ENCODE assay signal across 8 mouse cellular contexts in genomic region chr4:130662979-130663725, GRCm38 (mm10). TPM values are rescaled to one million over a fixed set of nuclear protein-coding genes. Genes with fewer than 3 reads are reported as not detected.
DNase-seq lines count a peak whose midpoint lies in the region; ATAC-seq and TF ChIP-seq lines count a peak whose summit lies in the region.

Gene Pum1, plus strand, starts transcription at chr4:130663321.

- peaks cover 25% of the 10 kb centered on the region for H3K36me3 ChIP-seq in forebrain, embryonic 10.5 days (replicated peaks)
- H3K36me3 ChIP-seq in heart, embryonic 15.5 days = no peaks in the 10 kb centered on the region
- peaks cover 9% of the 10 kb centered on the region; the same call in 1 of the 2 replicates for H3K36me3 ChIP-seq in liver, embryonic 14.5 days (replicated peaks; ENCODE audit: control insufficient read depth, insufficient read depth, low read depth)
- H3K36me3 ChIP-seq in neural tube, embryonic 11.5 days (ENCODE audit: control insufficient read depth, insufficient read depth, low read length) = no peaks in the 10 kb centered on the region
- H3K36me3 ChIP-seq in stomach, postnatal 0 days (ENCODE audit: control insufficient read depth, insufficient read depth, low read length) = no peaks in the 10 kb centered on the region

- ATAC-seq in CD4-positive, CD25-positive, alpha-beta regulatory T cell, adult 4 months = peak; percentile 82
- ATAC-seq in heart, embryonic 15.5 days (replicated peaks; ENCODE audit: insufficient number of reproducible peaks, insufficient read depth, low FRiP score, low read depth) = peak; percentile 93
- peak; percentile 93 for ATAC-seq in liver, embryonic 14.5 days (ENCODE audit: insufficient read depth)
- peak; percentile 95 for ATAC-seq in neural tube, embryonic 11.5 days (ENCODE audit: insufficient read depth, low FRiP score, low TSS enrichment)
- ATAC-seq in stomach, postnatal 0 days (ENCODE audit: low FRiP score, low TSS enrichment) = peak; percentile 92

- DNase-seq in c-Kit-negative CD71-positive TER-119-positive erythroid progenitor cells, embryonic 14.5 days (ENCODE audit: low read depth, low spot score) = peak; percentile 92
- DNase-seq in forebrain, embryonic 10.5 days (ENCODE audit: extremely low spot score, low spot score) = peak; percentile 93
- DNase-seq in kidney, postnatal 25 days = peak; percentile 95 to 98
- peak; percentile 93 to 95 (median 95) for DNase-seq in liver, embryonic 14.5 days (ENCODE audit: low read depth in 3 of 3, low spot score in 3 of 3)
- DNase-seq in neural tube, embryonic 11.5 days (ENCODE audit: low spot score) = peak; percentile 96
- peak; percentile 95 for DNase-seq in stomach, postnatal 0 days (ENCODE audit: low spot score)

- no peak for TF ChIP-seq EP300 in liver, embryonic 14.5 days (IDR thresholded peaks at IDR 0.05; ENCODE audit: low read depth)
- no peak for TF ChIP-seq EP300 in stomach, postnatal 0 days (optimal IDR thresholded peaks at IDR 0.05)

- peak within 1 kb of the TSS; percentile 93 for H3K4me3 ChIP-seq in forebrain, embryonic 10.5 days
- peak within 1 kb of the TSS; percentile 93 for H3K4me3 ChIP-seq in heart, embryonic 15.5 days
- peak within 1 kb of the TSS; percentile 69 to 100 for H3K4me3 ChIP-seq in liver, embryonic 14.5 days (ENCODE audit: insufficient read depth in 1 of 2, low read depth in 2 of 2, low read length in 2 of 2)
- H3K4me3 ChIP-seq in neural tube, embryonic 11.5 days (ENCODE audit: low read depth, low read length) = peak within 1 kb of the TSS; percentile 93
- H3K4me3 ChIP-seq in stomach, postnatal 0 days (ENCODE audit: low read depth, low read length) = peak within 1 kb of the TSS; percentile 81

- no peak for TF ChIP-seq CTCF in liver, embryonic 14.5 days (IDR thresholded peaks at IDR 0.05; ENCODE audit: low read depth)
- no peak for TF ChIP-seq CTCF in stomach, postnatal 0 days (IDR thresholded peaks at IDR 0.05; ENCODE audit: low read depth)

- WGBS in forebrain, embryonic 10.5 days = 0% methylated on average over 89 of the region's 90 CpGs
- WGBS in heart, embryonic 15.5 days = under 1% methylated on average over 87 of the region's 90 CpGs
- under 1% methylated on average over 88 of the region's 90 CpGs for WGBS in liver, embryonic 14.5 days (ENCODE audit: insufficient replicate concordance)
- WGBS in neural tube, embryonic 11.5 days = under 1% methylated on average over 72 of the region's 90 CpGs
- under 1% methylated on average over 73 of the region's 90 CpGs for WGBS in stomach, postnatal 0 days

- peak within 1 kb of the TSS; percentile 99 for H3K27ac ChIP-seq in forebrain, embryonic 10.5 days
- H3K27ac ChIP-seq in heart, embryonic 15.5 days = peak within 1 kb of the TSS; percentile 97
- peak within 1 kb of the TSS; percentile 81 for H3K27ac ChIP-seq in liver, embryonic 14.5 days
- H3K27ac ChIP-seq in neural tube, embryonic 11.5 days (ENCODE audit: low read depth, low read length) = peak within 1 kb of the TSS; percentile 96
- peak within 1 kb of the TSS; percentile 98 for H3K27ac ChIP-seq in stomach, postnatal 0 days (replicated peaks)

- H3K4me1 ChIP-seq in forebrain, embryonic 10.5 days = peaks cover 40% of the 10 kb centered on the region
- H3K4me1 ChIP-seq in heart, embryonic 15.5 days (replicated peaks) = peaks cover 26% of the 10 kb centered on the region
- peaks cover 38 to 47% of the 10 kb centered on the region in 2 experiments for H3K4me1 ChIP-seq in liver, embryonic 14.5 days (replicated peaks; ENCODE audit: control insufficient read depth in 2 of 2, insufficient read depth in 2 of 2, low read length in 1 of 2)
- H3K4me1 ChIP-seq in neural tube, embryonic 11.5 days (ENCODE audit: control insufficient read depth, insufficient read depth, low read length) = peaks cover 4% of the 10 kb centered on the region; the same call in 1 of the 2 replicates
- 0 out of 2 replicates have a peak, but pooled peaks cover 5% of the 10 kb centered on the region for H3K4me1 ChIP-seq in stomach, postnatal 0 days (replicated peaks; ENCODE audit: control insufficient read depth, insufficient read depth)

- no peaks in the 10 kb centered on the region for H3K27me3 ChIP-seq in forebrain, embryonic 10.5 days (ENCODE audit: poor library complexity, severe bottlenecking)
- no peaks in the 10 kb centered on the region for H3K27me3 ChIP-seq in heart, embryonic 15.5 days
- no peaks in the 10 kb centered on the region for H3K27me3 ChIP-seq in liver, embryonic 14.5 days (ENCODE audit: control insufficient read depth, insufficient read depth, low read length)
- no peaks in the 10 kb centered on the region for H3K27me3 ChIP-seq in neural tube, embryonic 11.5 days (ENCODE audit: control insufficient read depth, insufficient read depth, low read length)
- no peaks in the 10 kb centered on the region for H3K27me3 ChIP-seq in stomach, postnatal 0 days (ENCODE audit: control insufficient read depth, insufficient read depth, low read length)

- H3K9me3 ChIP-seq in forebrain, embryonic 10.5 days = no peaks in the 10 kb centered on the region
- H3K9me3 ChIP-seq in heart, embryonic 15.5 days (replicated peaks) = no peaks in the 10 kb centered on the region
- no peaks in the 10 kb centered on the region for H3K9me3 ChIP-seq in liver, embryonic 14.5 days (ENCODE audit: control insufficient read depth, low read length)
- no peaks in the 10 kb centered on the region for H3K9me3 ChIP-seq in neural tube, embryonic 11.5 days (ENCODE audit: control insufficient read depth, low read length)
- H3K9me3 ChIP-seq in stomach, postnatal 0 days (ENCODE audit: control insufficient read depth, low read length) = no peaks in the 10 kb centered on the region

- peak within 1 kb of the TSS; percentile 98 for H3K9ac ChIP-seq in heart, embryonic 15.5 days
- peak within 1 kb of the TSS; percentile 90 for H3K9ac ChIP-seq in liver, embryonic 14.5 days (replicated peaks)
- H3K9ac ChIP-seq in neural tube, embryonic 11.5 days (ENCODE audit: low read length) = peak within 1 kb of the TSS; percentile 97
- peak within 1 kb of the TSS; percentile 90 for H3K9ac ChIP-seq in stomach, postnatal 0 days (ENCODE audit: low read length)

- H3K4me2 ChIP-seq in heart, embryonic 15.5 days = peak within 1 kb of the TSS; percentile 67
- H3K4me2 ChIP-seq in liver, embryonic 14.5 days (ENCODE audit: low read depth) = peak within 1 kb of the TSS; percentile 75
- peak within 1 kb of the TSS; percentile 87 for H3K4me2 ChIP-seq in neural tube, embryonic 11.5 days (ENCODE audit: low read depth)
- peak within 1 kb of the TSS; percentile 76 for H3K4me2 ChIP-seq in stomach, postnatal 0 days (replicated peaks; ENCODE audit: low read depth)

RNA-seq across cellular contexts. Expression of gene Pum1, which starts in this region (rescaled TPM):
- polyA plus RNA-seq in CD4-positive, CD25-positive, alpha-beta regulatory T cell, adult 4 months (2017; shearing (Covaris generic)) = 10 to 100 TPM; 74.0 to 91.3 TPM
- 121 and 126 TPM in 2 replicates for polyA plus RNA-seq in forebrain, embryonic 10.5 days (2016; fragmentation: Nextera tagmentation; extraction: Ambion mirVana)
- 46.8 and 57.9 TPM in 2 replicates for polyA plus RNA-seq in heart, embryonic 15.5 days (2015; fragmentation: Nextera tagmentation; extraction: Ambion mirVana)
- 15.2 and 17.9 TPM in 2 replicates for polyA plus RNA-seq in liver, embryonic 14.5 days (2012; rRNA removed)
- polyA plus RNA-seq in liver, embryonic 14.5 days (2014; fragmentation: Nextera tagmentation; extraction: Ambion mirVana) = 23.1 and 26.8 TPM in 2 replicates
- 107 and 108 TPM in 2 replicates for polyA plus RNA-seq in neural tube, embryonic 11.5 days (2014; fragmentation: Nextera tagmentation; extraction: Ambion mirVana)
- 27.0 and 27.4 TPM in 2 replicates for polyA plus RNA-seq in stomach, postnatal 0 days (2015; fragmentation: Nextera tagmentation; extraction: Ambion mirVana)

Comparison
In these comparisons a context has a peak if more than half of its experiments do, and no peak if none do; other contexts are left out.
1. Peak in every context shown above with its lines: DNase-seq, ATAC-seq, H3K4me3 ChIP-seq and H3K27ac ChIP-seq.